Comparison of ENCODE assay signal across 7 mouse cellular contexts in the genomic region with DNA sequence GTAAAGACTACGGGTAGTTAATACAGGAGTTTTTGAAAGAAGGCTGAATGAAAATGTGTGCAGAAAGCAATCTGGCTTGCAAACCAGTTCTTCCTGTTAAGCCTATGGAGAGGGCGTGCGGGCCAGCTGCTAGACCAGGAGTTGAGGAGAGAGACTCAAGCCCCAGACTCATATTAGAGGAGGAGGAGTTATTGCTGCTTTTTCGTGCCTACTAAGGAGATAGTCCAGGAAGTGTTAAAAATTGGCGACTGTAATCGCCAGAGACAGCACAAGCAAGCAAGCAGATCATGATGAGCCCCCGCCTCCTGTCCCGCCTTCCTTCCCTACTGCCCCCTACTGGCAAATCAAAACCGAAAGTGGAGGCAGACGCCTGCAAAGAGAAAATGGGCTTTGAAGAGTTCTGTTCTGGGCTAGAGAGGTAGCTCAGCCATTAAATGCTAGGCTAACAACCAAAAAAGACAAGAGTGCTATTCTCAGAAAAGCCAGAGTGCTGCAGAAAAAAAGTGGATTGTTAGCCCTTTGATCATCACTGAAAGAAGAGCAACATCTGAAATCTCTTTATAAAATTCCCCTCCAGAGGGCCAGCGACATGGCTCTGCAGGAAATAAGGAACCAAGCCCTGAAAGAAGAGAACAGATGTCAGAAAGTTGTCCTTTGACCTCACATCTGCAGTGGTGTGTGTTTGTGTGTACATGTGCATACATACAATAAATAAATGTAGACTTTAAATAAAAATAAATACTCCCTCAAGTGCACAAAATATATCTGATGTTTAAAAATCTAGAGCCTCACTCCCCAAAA. TPM values are rescaled to one million over a fixed set of nuclear protein-coding genes. Genes with fewer than 3 reads are reported as not detected.
DNase-seq lines count a peak whose midpoint lies in the region; ATAC-seq lines count a peak whose summit lies in the region.

No protein-coding gene starts in this region.

- peak overlapping the region; percentile 51 for H3K9ac ChIP-seq in intestine, embryonic 16.5 days (ENCODE audit: low read depth, low read length)

- H3K4me1 ChIP-seq in intestine, embryonic 16.5 days (ENCODE audit: control insufficient read depth, insufficient read depth, low read length) = no peaks in the 10 kb centered on the region
- no peaks in the 10 kb centered on the region for H3K4me1 ChIP-seq in midbrain, embryonic 10.5 days

- H3K9me3 ChIP-seq in intestine, embryonic 16.5 days (ENCODE audit: control insufficient read depth, low read length) = no peaks in the 10 kb centered on the region
- H3K9me3 ChIP-seq in midbrain, embryonic 10.5 days (replicated peaks) = no peaks in the 10 kb centered on the region

- intact Hi-C loops in left cerebral cortex, postnatal 36 days (cut with DNase I) = loop anchor here (10.0 kb wide), 2 partner anchors 225 to 1355 kb away; no protein-coding TSS in a partner anchor

- 17% methylated on average over 11 of the region's 11 CpGs for WGBS in intestine, embryonic 16.5 days
- WGBS in midbrain, embryonic 10.5 days = 26% methylated on average over 11 of the region's 11 CpGs

- peak; percentile 90 for ATAC-seq in intestine, embryonic 16.5 days

- 0 out of 2 replicates have a peak overlapping the region, but pooled peaks have one; percentile 3 for H3K27ac ChIP-seq in intestine, embryonic 16.5 days (ENCODE audit: low read length)
- peak overlapping the region; percentile 55; the same call in 1 of the 2 replicates for H3K27ac ChIP-seq in midbrain, embryonic 10.5 days (replicated peaks)

- peak; percentile 49 for DNase-seq in adrenal gland, adult 8-10 months
- peak; percentile 26 for DNase-seq in embryo, embryonic 11.5 days (ENCODE audit: low read depth, low spot score)
- peak; percentile 12 for DNase-seq in gonadal fat pad, adult 2 months (ENCODE audit: low read depth)
- DNase-seq in left cerebral cortex, postnatal 36 days (ENCODE audit: low spot score in 2 of 2) = peak; percentile 33 to 52
- DNase-seq in midbrain, embryonic 10.5 days (ENCODE audit: low spot score) = peak; percentile 50
- peak; percentile 15 to 16 for DNase-seq in right cerebral cortex, postnatal 36 days (ENCODE audit: low spot score in 2 of 2)

- no peaks in the 10 kb centered on the region for H3K36me3 ChIP-seq in intestine, embryonic 16.5 days (ENCODE audit: control insufficient read depth, insufficient read depth, low read length)
- no peaks in the 10 kb centered on the region for H3K36me3 ChIP-seq in midbrain, embryonic 10.5 days

- peak overlapping the region; percentile 34; the same call in 1 of the 2 replicates for H3K4me2 ChIP-seq in intestine, embryonic 16.5 days (ENCODE audit: low read depth, low read length)

- H3K4me3 ChIP-seq in intestine, embryonic 16.5 days (ENCODE audit: low read length) = peak overlapping the region; percentile 45
- peak overlapping the region; percentile 47 for H3K4me3 ChIP-seq in midbrain, embryonic 10.5 days

- no peaks in the 10 kb centered on the region for H3K27me3 ChIP-seq in intestine, embryonic 16.5 days (replicated peaks; ENCODE audit: control insufficient read depth, insufficient read depth, low read length)
- H3K27me3 ChIP-seq in midbrain, embryonic 10.5 days (ENCODE audit: low read depth, poor library complexity, severe bottlenecking) = peaks cover 75% of the 10 kb centered on the region

RNA-seq across cellular contexts. Expression of a gene that starts 33.9 kb away (rescaled TPM):
- 10 to 100 TPM; 49.5 to 53.1 (median 51.4) TPM for total RNA-seq in adrenal gland, adult 8-10 months (2022)
- polyA plus RNA-seq in gonadal fat pad, adult 2 months (2012; rRNA removed) = 14.6 and 15.4 TPM in 2 replicates
- polyA plus RNA-seq in intestine, embryonic 16.5 days (2015; fragmentation: Nextera tagmentation; extraction: Ambion mirVana) = 33.9 and 34.6 TPM in 2 replicates
- total RNA-seq in left cerebral cortex, postnatal 36 days (2021) = 10 to 100 TPM; 25.4 to 25.6 TPM
- 28.6 and 28.8 TPM in 2 replicates for polyA plus RNA-seq in midbrain, embryonic 10.5 days (2016; fragmentation: Nextera tagmentation; extraction: Ambion mirVana)

Comparison
In these comparisons a context has a peak if more than half of its experiments do, and no peak if none do; other contexts are left out.
1. Peak in every context shown above with its lines: DNase-seq, ATAC-seq, H3K4me3 ChIP-seq and H3K27ac ChIP-seq.